Mouse (Mus musculus): Measurements from ENCODE around the gene Tpgs1.

The Tpgs1 gene

DNA sequence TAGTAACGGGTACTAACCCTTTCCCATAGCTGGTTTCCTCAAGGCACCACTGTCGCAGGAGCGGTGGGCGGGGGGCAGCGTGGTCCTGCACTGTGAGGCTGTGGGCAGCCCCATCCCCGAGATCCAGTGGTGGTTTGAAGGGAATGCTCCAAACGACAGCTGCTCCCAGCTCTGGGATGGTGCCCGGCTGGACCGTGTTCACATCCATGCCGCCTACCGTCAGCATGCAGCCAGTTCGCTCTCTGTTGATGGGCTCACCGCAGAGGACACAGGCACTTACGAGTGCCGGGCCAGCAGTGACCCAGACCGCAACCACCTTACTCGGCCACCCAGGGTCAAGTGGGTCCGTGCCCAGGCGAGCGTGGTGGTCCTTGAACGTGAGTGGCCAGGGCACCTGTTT lies 39.5 kb downstream of the Tpgs1 start:
- in situ Hi-C loops (cut with MboI, MseI), result no loop called here

GRCm38 (mm10) chr10:79709307-79709706 lies 40.1 kb downstream of the Tpgs1 start:
- in situ Hi-C loops (cut with MboI, MseI), result no loop called here

GRCm38 (mm10) chr10:79712029-79712428 lies 42.9 kb downstream of the Tpgs1 start:
- in situ Hi-C loops (cut with MboI, MseI), result no loop called here

- in situ Hi-C loops (cut with MboI, MseI), result no loop called here
Observed at GRCm38 (mm10) chr10:79712499-79713126, 43.4 kb downstream of the Tpgs1 start.

GRCm38 (mm10) chr10:79713163-79713562 lies 44.0 kb downstream of the Tpgs1 start:
- in situ Hi-C loops (cut with MboI, MseI), result no loop called here

- in situ Hi-C loops (cut with MboI, MseI), result no loop called here
Observed at GRCm38 (mm10) chr10:79714996-79715395, 45.8 kb downstream of the Tpgs1 start.

DNA sequence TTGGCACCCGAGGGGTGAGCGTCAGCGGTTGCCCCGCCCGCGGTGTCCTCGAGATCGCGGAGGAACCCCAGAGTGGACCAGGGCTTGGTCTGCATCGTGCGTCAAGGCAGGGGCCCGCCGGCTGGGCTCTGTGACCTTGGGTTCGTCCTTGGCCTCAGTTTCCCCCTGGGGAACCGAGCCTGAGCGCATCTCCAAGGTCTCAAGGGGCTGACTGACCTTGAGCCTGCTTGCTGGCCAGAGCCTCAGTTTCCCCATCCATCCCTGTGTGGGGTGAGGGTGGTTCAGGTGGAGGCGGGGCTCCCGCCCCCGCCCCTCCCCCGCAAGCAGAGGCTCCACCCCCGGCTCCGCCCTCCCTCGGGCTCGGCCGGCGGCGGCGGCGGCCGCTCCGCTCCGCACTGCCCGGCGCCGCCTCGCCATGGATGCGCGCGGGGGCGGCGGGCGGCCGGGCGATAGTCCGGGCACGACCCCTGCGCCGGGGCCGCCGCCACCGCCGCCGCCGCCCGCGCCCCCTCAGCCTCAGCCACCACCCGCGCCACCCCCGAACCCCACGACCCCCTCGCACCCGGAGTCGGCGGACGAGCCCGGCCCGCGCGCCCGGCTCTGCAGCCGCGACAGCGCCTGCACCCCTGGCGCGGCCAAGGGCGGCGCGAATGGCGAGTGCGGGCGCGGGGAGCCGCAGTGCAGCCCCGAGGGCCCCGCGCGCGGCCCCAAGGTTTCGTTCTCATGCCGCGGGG lies 47.3 kb downstream of the Tpgs1 start, which contains the start of gene Hcn2:
Hcn2 (plus strand) TSS at position 381 of the 734 bp plus-strand sequence.
- in situ Hi-C loops (cut with MboI, MseI), result no loop called here

DNA sequence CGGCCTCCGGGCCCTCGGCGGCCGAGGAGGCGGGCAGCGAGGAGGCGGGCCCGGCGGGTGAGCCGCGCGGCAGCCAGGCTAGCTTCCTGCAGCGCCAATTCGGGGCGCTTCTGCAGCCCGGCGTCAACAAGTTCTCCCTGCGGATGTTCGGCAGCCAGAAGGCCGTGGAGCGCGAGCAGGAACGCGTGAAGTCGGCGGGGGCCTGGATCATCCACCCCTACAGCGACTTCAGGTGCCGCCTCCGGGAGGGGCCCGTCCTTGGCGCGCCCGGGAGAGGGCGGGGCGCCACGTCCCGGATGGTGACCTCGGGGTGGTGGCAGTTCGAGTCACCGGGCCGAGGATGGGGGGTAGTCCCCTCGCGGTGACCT lies 47.8 kb downstream of the Tpgs1 start:
- in situ Hi-C loops (cut with MboI, MseI), result no loop called here

DNA sequence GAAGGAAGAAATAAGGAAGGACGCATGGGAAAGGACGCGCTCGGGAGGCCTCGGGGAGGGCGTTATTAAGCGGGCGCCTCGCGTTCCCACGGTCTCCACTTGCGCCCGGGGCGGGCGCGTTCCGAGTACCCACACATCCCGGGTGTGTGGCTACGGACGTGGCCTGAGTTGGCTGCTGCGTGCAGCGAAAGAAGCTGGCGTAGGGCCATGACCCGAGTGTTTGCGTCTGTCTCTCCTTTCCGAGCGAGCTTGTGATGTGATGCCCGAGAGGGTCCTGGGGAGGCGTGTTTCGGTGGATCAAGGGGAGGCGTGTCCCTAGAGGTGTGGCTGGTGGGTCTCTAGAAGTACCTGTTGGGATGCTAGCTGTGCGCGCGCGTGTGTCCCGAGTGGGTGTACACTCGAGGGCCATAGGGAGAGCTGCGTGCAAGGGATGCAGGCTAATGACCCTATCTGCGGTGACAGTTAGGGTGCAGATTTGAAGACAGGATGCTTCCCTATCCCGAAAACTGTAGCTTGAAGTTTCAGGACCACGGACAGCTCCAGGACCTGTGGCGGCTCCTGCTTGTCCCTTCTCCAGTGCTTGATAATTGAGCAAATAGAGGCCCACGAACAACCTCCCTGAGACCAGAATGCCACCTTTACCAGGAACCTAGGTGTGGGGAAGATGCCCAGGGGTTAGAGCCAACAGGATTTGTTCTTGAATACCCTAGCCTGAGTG lies 48.6 kb downstream of the Tpgs1 start:
- in situ Hi-C loops (cut with MboI, MseI), result no loop called here

GRCm38 (mm10) chr10:79721089-79721488 lies 51.9 kb downstream of the Tpgs1 start:
- in situ Hi-C loops (cut with MboI, MseI), result no loop called here

- in situ Hi-C loops (cut with MboI, MseI), result no loop called here
Observed at GRCm38 (mm10) chr10:79723047-79723446, 53.9 kb downstream of the Tpgs1 start.

- in situ Hi-C loops (cut with MboI, MseI), result no loop called here
Observed at GRCm38 (mm10) chr10:79723692-79724091, 54.5 kb downstream of the Tpgs1 start.
